Mouse (Mus musculus) ES-E14 (cell line): ENCODE results near the gene Ripply1.

ENCODE experiments used
- MAFK ChIP-seq: IDR thresholded peaks from 2 replicates; pipeline ENCODE4 v1.6.1; 2014; ENCODE audit warnings: mild to moderate bottlenecking, low read depth, low read length, inconsistent platforms; ENCODE audit not compliant: insufficient read depth
- ZC3H11A ChIP-seq: IDR thresholded peaks from 2 replicates; pipeline ENCODE4 v1.6.1; 2012; ENCODE audit warnings: low read depth, mild to moderate bottlenecking, inconsistent platforms, low read length, borderline replicate concordance

DNA sequence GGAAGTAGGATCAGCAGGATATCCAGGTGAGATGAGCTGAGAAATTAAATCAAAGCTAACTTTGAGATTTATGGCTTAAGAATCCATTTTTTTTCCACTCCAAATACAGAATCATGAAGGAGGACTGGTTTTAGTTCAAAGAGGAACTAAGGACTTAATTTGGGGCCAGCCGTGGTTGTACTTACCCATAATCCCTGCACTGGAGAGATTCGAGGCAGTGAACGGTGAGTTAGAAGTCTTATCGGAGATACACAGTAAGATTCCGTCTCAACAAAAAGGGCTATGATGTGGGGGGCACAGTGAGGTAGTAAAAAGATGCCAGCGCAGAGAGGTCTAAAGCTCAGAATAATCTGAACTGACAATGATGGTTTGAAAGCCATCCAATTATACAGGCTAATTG is 13.9 kb upstream of the Ripply1 start:
- TF ChIP-seq ZC3H11A (no peak), MAFK (no peak)
